Comparison of ENCODE assay signal across 8 mouse cellular contexts in the genomic region with DNA sequence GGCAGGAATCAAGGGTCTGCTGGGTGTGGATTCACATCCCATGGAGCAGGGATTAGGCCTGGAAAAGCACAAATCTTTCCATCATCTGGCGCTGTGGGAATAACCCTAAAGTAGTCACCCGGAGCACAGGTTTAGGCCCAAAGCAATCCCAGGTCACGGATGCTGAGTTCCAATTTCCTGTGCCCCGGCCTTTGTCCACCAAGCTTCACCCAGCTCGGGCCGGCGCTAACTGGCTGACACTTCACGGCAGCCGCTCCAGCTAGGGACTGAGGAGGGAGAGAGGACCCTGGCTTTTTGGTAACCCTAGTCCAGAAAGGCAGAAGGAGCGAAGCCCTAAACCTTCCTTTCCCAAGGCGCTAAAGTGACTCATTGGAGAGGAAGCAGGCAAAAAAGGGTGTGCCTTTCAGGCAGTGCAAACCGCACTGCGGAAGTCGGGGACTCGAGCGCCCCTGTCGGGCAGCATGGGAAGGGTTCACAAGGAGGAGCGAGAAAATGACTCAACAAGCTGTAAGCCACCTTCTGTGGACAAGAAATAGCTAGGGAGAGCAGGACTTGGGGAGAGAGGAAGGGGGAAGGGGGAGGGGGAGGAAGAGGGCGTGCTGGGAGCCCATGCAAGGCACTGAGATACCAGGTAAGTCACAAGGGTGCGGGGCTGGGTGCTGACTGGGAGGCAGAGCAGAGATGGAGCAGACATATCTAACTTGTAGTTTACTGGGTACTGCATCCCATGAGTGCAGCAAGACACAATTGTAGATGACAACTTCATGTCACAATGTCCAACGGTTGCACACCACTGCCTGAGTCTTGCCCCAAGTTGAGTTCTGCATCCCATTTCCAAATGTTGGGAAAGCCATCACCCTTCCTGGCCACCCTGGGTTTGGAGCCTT. TPM values are rescaled to one million over a fixed set of nuclear protein-coding genes. Genes with fewer than 3 reads are reported as not detected.
A peak's percentile ranks its signal among the peaks of the same experiment; 100 is the strongest.
DNase-seq lines count a peak whose midpoint lies in the region; ATAC-seq and TF ChIP-seq lines count a peak whose summit lies in the region.

No protein-coding gene starts in this region.

- peak; percentile 87 for TF ChIP-seq CTCF in lung, adult 2 months (IDR thresholded peaks at IDR 0.05; ENCODE audit: insufficient read depth, low read length)
- peak; percentile 88 for TF ChIP-seq CTCF in thymus, adult 2 months (IDR thresholded peaks at IDR 0.05; ENCODE audit: borderline replicate concordance, control insufficient read depth, extremely low read depth, insufficient read depth, low read length, poor library complexity)

- peak; percentile 82 for ATAC-seq in forebrain, embryonic 14.5 days
- ATAC-seq in neural tube, embryonic 15.5 days (ENCODE audit: low FRiP score), result peak; percentile 67

- WGBS in forebrain, embryonic 14.5 days, result 21% methylated on average over 21 of the region's 21 CpGs
- WGBS in lung, adult 2 months, result 9% methylated on average over 21 of the region's 21 CpGs
- 22% methylated on average over 21 of the region's 21 CpGs for WGBS in neural tube, embryonic 15.5 days
- 6% methylated on average over 21 of the region's 21 CpGs for WGBS in thymus, adult 2 months

- H3K9me3 ChIP-seq in ES-E14 (ENCODE audit: control insufficient read depth, insufficient read depth, low read depth, low read length), result no peaks in the 10 kb centered on the region
- H3K9me3 ChIP-seq in forebrain, embryonic 14.5 days (replicated peaks; ENCODE audit: control insufficient read depth, low read length), result no peaks in the 10 kb centered on the region
- no peaks in the 10 kb centered on the region for H3K9me3 ChIP-seq in neural tube, embryonic 15.5 days (replicated peaks)

- H3K36me3 ChIP-seq in ES-E14 (ENCODE audit: control insufficient read depth, insufficient read depth, low read length, poor library complexity, severe bottlenecking), result no peaks in the 10 kb centered on the region
- no peaks in the 10 kb centered on the region for H3K36me3 ChIP-seq in forebrain, embryonic 14.5 days (ENCODE audit: control insufficient read depth, insufficient read depth, low read length)
- no peaks in the 10 kb centered on the region for H3K36me3 ChIP-seq in neural tube, embryonic 15.5 days
- no peaks in the 10 kb centered on the region for H3K36me3 ChIP-seq in thymus, adult 2 months (ENCODE audit: control insufficient read depth, insufficient read depth, low read length)

- peak overlapping the region; percentile 32 for H3K4me2 ChIP-seq in forebrain, embryonic 14.5 days (ENCODE audit: low read length)
- peak overlapping the region; percentile 48 for H3K4me2 ChIP-seq in neural tube, embryonic 15.5 days

- intact Hi-C loops in heart, postnatal 14 days (cut with DNase I), result loop anchor here (2.0 kb wide), 2 partner anchors 15 to 23 kb away; no protein-coding TSS in a partner anchor

- H3K9ac ChIP-seq in ES-E14 (ENCODE audit: insufficient read depth, low read depth, low read length, poor library complexity, severe bottlenecking), result peak overlapping the region; percentile 75
- peak overlapping the region; percentile 26 for H3K9ac ChIP-seq in forebrain, embryonic 14.5 days (ENCODE audit: low read length)
- H3K9ac ChIP-seq in neural tube, embryonic 15.5 days (replicated peaks), result peak overlapping the region; percentile 45

- no peaks in the 10 kb centered on the region for H3K27me3 ChIP-seq in forebrain, embryonic 14.5 days (replicated peaks; ENCODE audit: control insufficient read depth, insufficient read depth, low read length)
- H3K27me3 ChIP-seq in neural tube, embryonic 15.5 days (replicated peaks), result no peaks in the 10 kb centered on the region
- H3K27me3 ChIP-seq in thymus, adult 2 months (ENCODE audit: control insufficient read depth, insufficient read depth, low read length), result no peaks in the 10 kb centered on the region

- no peak for DNase-seq in ES-E14 (ENCODE audit: low read depth, low spot score)
- peak; percentile 86 for DNase-seq in cerebellum, adult 11 months
- peak; percentile 89 for DNase-seq in forebrain, embryonic 14.5 days (ENCODE audit: low spot score)
- peak; percentile 93 for DNase-seq in heart, postnatal 14 days
- peak; percentile 82 to 90 for DNase-seq in layer of hippocampus, adult 18-20 months (ENCODE audit: low spot score in 2 of 2)
- DNase-seq in lung, adult 2 months, result peak; percentile 86
- peak; percentile 91 for DNase-seq in thymus, adult 2 months

- H3K4me1 ChIP-seq in ES-E14 (ENCODE audit: control insufficient read depth in 2 of 2, insufficient read depth in 2 of 2, low read length in 2 of 2, poor library complexity in 1 of 2), result peaks cover 9 to 38% of the 10 kb centered on the region in 2 experiments; a peak in 3 of 4 replicates
- peaks cover 9% of the 10 kb centered on the region for H3K4me1 ChIP-seq in forebrain, embryonic 14.5 days (ENCODE audit: control insufficient read depth, insufficient read depth, low read length)
- H3K4me1 ChIP-seq in lung, adult 2 months (ENCODE audit: control insufficient read depth, insufficient read depth, low read length), result peaks cover 14% of the 10 kb centered on the region
- H3K4me1 ChIP-seq in neural tube, embryonic 15.5 days, result peaks cover 25% of the 10 kb centered on the region
- peaks cover 44% of the 10 kb centered on the region for H3K4me1 ChIP-seq in thymus, adult 2 months (replicated peaks; ENCODE audit: control insufficient read depth, insufficient read depth, low read length)

- in situ Hi-C loops in ES-E14 (cut with MboI; ENCODE audit: low sequenced_read_pairs in 2 of 2, unreplicated experiment in 2 of 2), result no loop called here

- H3K27ac ChIP-seq in ES-E14 (ENCODE audit: insufficient read depth, low read depth, low read length, poor library complexity, severe bottlenecking), result peak overlapping the region; percentile 60
- peak overlapping the region; percentile 34; the same call in 1 of the 2 replicates for H3K27ac ChIP-seq in forebrain, embryonic 14.5 days (ENCODE audit: low read depth, low read length)
- peak overlapping the region; percentile 85 for H3K27ac ChIP-seq in neural tube, embryonic 15.5 days (replicated peaks)
- H3K27ac ChIP-seq in thymus, adult 2 months (ENCODE audit: control insufficient read depth, insufficient read depth, low read length), result peak overlapping the region; percentile 10; the same call in 1 of the 2 replicates

- peak; percentile 58; the same call in 1 of the 2 replicates for TF ChIP-seq POLR2A in lung, adult 2 months (IDR thresholded peaks at IDR 0.05; ENCODE audit: borderline replicate concordance, extremely low read depth, low read depth, low read length)
- TF ChIP-seq POLR2A in thymus, adult 2 months (IDR thresholded peaks at IDR 0.05; ENCODE audit: control insufficient read depth, extremely low read depth, insufficient read depth, low read length, poor library complexity), result no peak

- peak overlapping the region; percentile 14 to 57; a peak in 3 of 4 replicates for H3K4me3 ChIP-seq in ES-E14 (ENCODE audit: insufficient read depth in 1 of 2, low read depth in 1 of 2, low read length in 2 of 2, poor library complexity in 1 of 2, severe bottlenecking in 1 of 2)
- H3K4me3 ChIP-seq in forebrain, embryonic 14.5 days (ENCODE audit: low read depth, low read length), result no peak overlapping the region; the same call in 1 of the 2 replicates
- H3K4me3 ChIP-seq in lung, adult 2 months (replicated peaks; ENCODE audit: extremely low read depth, low read depth, low read length), result peak overlapping the region; percentile 68
- peak overlapping the region; percentile 19; the same call in 1 of the 2 replicates for H3K4me3 ChIP-seq in neural tube, embryonic 15.5 days (replicated peaks)
- H3K4me3 ChIP-seq in thymus, adult 2 months (ENCODE audit: control insufficient read depth, insufficient read depth, low read length), result peak overlapping the region; percentile 41

TF ChIP-seq in ES-E14, 5 proteins besides CTCF, POLR2A, EP300 and RAD21:
- peak; percentile 64 for TF ChIP-seq MAFK (IDR thresholded peaks at IDR 0.05; ENCODE audit: insufficient read depth, low read depth, low read length)
- 0 out of 2 replicates have a peak, but pooled peaks have one; percentile 32 for TF ChIP-seq HCFC1 (IDR thresholded peaks at IDR 0.05; ENCODE audit: borderline replicate concordance, insufficient read depth, low read length)
- no peak for TF ChIP-seq CHD2 (IDR thresholded peaks at IDR 0.05; ENCODE audit: low read depth, low read length)
- 0 out of 2 replicates have a peak, but pooled peaks have one; percentile 13 for TF ChIP-seq ZNF384 (IDR thresholded peaks at IDR 0.05; ENCODE audit: low read depth, low read length)
- no peak for TF ChIP-seq ZC3H11A (IDR thresholded peaks at IDR 0.05; ENCODE audit: borderline replicate concordance, low read depth, low read length)

RNA-seq across cellular contexts. Expression of a gene that starts 46.7 kb away (rescaled TPM):
- total RNA-seq in ES-E14 (2012; rRNA removed), result 55.6 and 80.8 TPM in 2 replicates
- 56.1 and 67.9 TPM in 2 replicates for polyA plus RNA-seq in forebrain, embryonic 14.5 days (2014; fragmentation: Nextera tagmentation; extraction: Ambion mirVana)
- 10 to 100 TPM; 66.2 to 67.2 TPM for total RNA-seq in heart, postnatal 14 days (2021)
- total RNA-seq in layer of hippocampus, adult 18-20 months (2021), result 10 to 100 TPM; 77.3 to 80.3 TPM
- 113 and 116 TPM in 2 replicates for polyA plus RNA-seq in lung, adult 2 months (2012; rRNA removed)
- 81.6 and 83.1 TPM in 2 replicates for polyA plus RNA-seq in neural tube, embryonic 15.5 days (2015; fragmentation: Nextera tagmentation; extraction: Ambion mirVana)
- 107 and 113 TPM in 2 replicates for polyA plus RNA-seq in thymus, adult 2 months (2012; rRNA removed)

RNA-seq across cellular contexts. Expression of a gene that starts 57.1 kb away (rescaled TPM):
- total RNA-seq in ES-E14 (2012; rRNA removed), result 33.4 and 35.7 TPM in 2 replicates
- 13.1 and 16.0 TPM in 2 replicates for polyA plus RNA-seq in forebrain, embryonic 14.5 days (2014; fragmentation: Nextera tagmentation; extraction: Ambion mirVana)
- 10 to 100 TPM; 15.6 to 15.8 TPM for total RNA-seq in heart, postnatal 14 days (2021)
- 10 to 100 TPM; 12.7 to 13.0 TPM for total RNA-seq in layer of hippocampus, adult 18-20 months (2021)
- 32.1 and 37.8 TPM in 2 replicates for polyA plus RNA-seq in lung, adult 2 months (2012; rRNA removed)
- polyA plus RNA-seq in neural tube, embryonic 15.5 days (2015; fragmentation: Nextera tagmentation; extraction: Ambion mirVana), result 13.8 and 23.4 TPM in 2 replicates
- polyA plus RNA-seq in thymus, adult 2 months (2012; rRNA removed), result 121 and 129 TPM in 2 replicates

RNA-seq across cellular contexts. Expression of a gene that starts 59.7 kb away (rescaled TPM):
- 1.2 and 1.9 TPM in 2 replicates for total RNA-seq in ES-E14 (2012; rRNA removed)
- polyA plus RNA-seq in forebrain, embryonic 14.5 days (2014; fragmentation: Nextera tagmentation; extraction: Ambion mirVana), result 1.7 TPM in 2 replicates
- 1 to 10 TPM; 3.3 to 4.5 TPM for total RNA-seq in heart, postnatal 14 days (2021)
- 1 to 10 TPM; 2.9 to 3.2 TPM for total RNA-seq in layer of hippocampus, adult 18-20 months (2021)
- polyA plus RNA-seq in lung, adult 2 months (2012; rRNA removed), result 24.5 and 26.0 TPM in 2 replicates
- 2.0 and 3.9 TPM in 2 replicates for polyA plus RNA-seq in neural tube, embryonic 15.5 days (2015; fragmentation: Nextera tagmentation; extraction: Ambion mirVana)
- polyA plus RNA-seq in thymus, adult 2 months (2012; rRNA removed), result 57.5 and 57.9 TPM in 2 replicates

Comparison
In these comparisons a context has a peak if more than half of its experiments do, and no peak if none do; other contexts are left out.
1. H3K27ac ChIP-seq: peak in every context shown above with its lines; median percentile 85 in neural tube, embryonic 15.5 days; 60 in ES-E14; 34 in forebrain, embryonic 14.5 days; 10 in thymus, adult 2 months.